Comparison of ENCODE assay signal across 8 mouse cellular contexts in genomic region chr1:192137291-192137925, GRCm38 (mm10). TPM values are rescaled to one million over a fixed set of nuclear protein-coding genes. Genes with fewer than 3 reads are reported as not detected.
DNase-seq lines count a peak whose midpoint lies in the region; ATAC-seq and TF ChIP-seq lines count a peak whose summit lies in the region.

No protein-coding gene starts in this region.

- peaks cover 8% of the 10 kb centered on the region; the same call in 1 of the 2 replicates for H3K4me1 ChIP-seq in heart, embryonic 11.5 days (ENCODE audit: control insufficient read depth, insufficient read depth, low read length)
- H3K4me1 ChIP-seq in CH12.LX (ENCODE audit: control insufficient read depth in 1 of 2, insufficient read depth in 2 of 2): peaks cover 0 to 8% of the 10 kb centered on the region in 2 experiments; a peak in 2 of 4 replicates
- no peaks in the 10 kb centered on the region for H3K4me1 ChIP-seq in bone marrow, adult 2 months (ENCODE audit: control insufficient read depth, insufficient read depth, low read length)
- peaks cover 2% of the 10 kb centered on the region; the same call in 1 of the 2 replicates for H3K4me1 ChIP-seq in hindbrain, embryonic 11.5 days (replicated peaks; ENCODE audit: control insufficient read depth, insufficient read depth, low read length)
- H3K4me1 ChIP-seq in liver, postnatal 0 days (ENCODE audit: insufficient read depth): peaks cover 14% of the 10 kb centered on the region
- peaks cover 12% of the 10 kb centered on the region; the same call in 1 of the 2 replicates for H3K4me1 ChIP-seq in stomach, embryonic 14.5 days (ENCODE audit: control insufficient read depth, insufficient read depth, low read length)

- in situ Hi-C loops in CH12.LX (cut with MboI; ENCODE audit: low pct_ligation_motif_present, low pct_unique_long_range_greater_than_20kb, low sequenced_read_pairs): no loop called here

- H3K9me3 ChIP-seq in heart, embryonic 11.5 days (replicated peaks; ENCODE audit: control insufficient read depth, low read length): no peaks in the 10 kb centered on the region
- no peaks in the 10 kb centered on the region for H3K9me3 ChIP-seq in CH12.LX (replicated peaks; ENCODE audit: low read length)
- H3K9me3 ChIP-seq in hindbrain, embryonic 11.5 days (ENCODE audit: control insufficient read depth, low read length): no peaks in the 10 kb centered on the region
- no peaks in the 10 kb centered on the region for H3K9me3 ChIP-seq in liver, postnatal 0 days (ENCODE audit: low read length)
- no peaks in the 10 kb centered on the region for H3K9me3 ChIP-seq in stomach, embryonic 14.5 days (ENCODE audit: control insufficient read depth, low read depth, low read length)

- ATAC-seq in heart, embryonic 11.5 days (replicated peaks; ENCODE audit: insufficient number of reproducible peaks, low FRiP score, low TSS enrichment): peak; percentile 43; the same call in 1 of the 2 replicates
- peak; percentile 39 for ATAC-seq in hindbrain, embryonic 11.5 days (ENCODE audit: low FRiP score)
- peak; percentile 32 for ATAC-seq in liver, postnatal 0 days
- ATAC-seq in stomach, embryonic 14.5 days (ENCODE audit: insufficient number of reproducible peaks, insufficient read depth, low FRiP score, low read depth): peak; percentile 31

- no peak for DNase-seq in heart, adult 9 months (ENCODE audit: low spot score in 2 of 2)
- peak; percentile 17 for DNase-seq in CH12.LX (ENCODE audit: extremely low read depth)
- DNase-seq in hindbrain, embryonic 11.5 days (ENCODE audit: low spot score): no peak
- DNase-seq in liver, postnatal 0 days: peak; percentile 67
- DNase-seq in cerebellum, adult 18-20 months: no peak

- H3K79me2 ChIP-seq in CH12.LX (replicated peaks; ENCODE audit: control insufficient read depth, extremely low read depth, insufficient read depth, poor library complexity, severe bottlenecking): no peaks in the 10 kb centered on the region

- peak overlapping the region; percentile 86 for H3K4me3 ChIP-seq in heart, embryonic 11.5 days (ENCODE audit: low read depth, low read length)
- peak overlapping the region; percentile 72 to 97 (median 74) for H3K4me3 ChIP-seq in CH12.LX (replicated peaks in 1 of 3; ENCODE audit: low read depth in 2 of 3, low read length in 2 of 3, poor library complexity in 1 of 3)
- H3K4me3 ChIP-seq in bone marrow, adult 2 months (replicated peaks; ENCODE audit: control insufficient read depth, low read depth, low read length): peak overlapping the region; percentile 93
- peak overlapping the region; percentile 83 for H3K4me3 ChIP-seq in hindbrain, embryonic 11.5 days (ENCODE audit: low read depth, low read length)
- peak overlapping the region; percentile 67 for H3K4me3 ChIP-seq in liver, postnatal 0 days (ENCODE audit: low read depth, low read length)
- H3K4me3 ChIP-seq in stomach, embryonic 14.5 days (ENCODE audit: low read depth, low read length): peak overlapping the region; percentile 80

- no peak for TF ChIP-seq POLR2A in CH12.LX (IDR thresholded peaks at IDR 0.05; ENCODE audit: low read depth, low read length)
- TF ChIP-seq POLR2A in bone marrow, adult 2 months (IDR thresholded peaks at IDR 0.05; ENCODE audit: borderline replicate concordance, control insufficient read depth, low read depth, low read length): no peak

- H3K27ac ChIP-seq in heart, embryonic 11.5 days (ENCODE audit: low read depth, low read length): peak overlapping the region; percentile 94
- H3K27ac ChIP-seq in CH12.LX (ENCODE audit: insufficient read depth, low read depth): peak overlapping the region; percentile 37; the same call in 1 of the 2 replicates
- peak overlapping the region; percentile 85 for H3K27ac ChIP-seq in bone marrow, adult 2 months (ENCODE audit: control insufficient read depth, insufficient read depth, low read depth, low read length, poor library complexity)
- peak overlapping the region; percentile 98 for H3K27ac ChIP-seq in hindbrain, embryonic 11.5 days (ENCODE audit: low read depth, low read length)
- H3K27ac ChIP-seq in liver, postnatal 0 days (ENCODE audit: low read depth): peak overlapping the region; percentile 95
- H3K27ac ChIP-seq in stomach, embryonic 14.5 days (ENCODE audit: low read length): peak overlapping the region; percentile 97

- no peak for TF ChIP-seq RAD21 in CH12.LX (IDR thresholded peaks at IDR 0.05; ENCODE audit: low read depth, low read length)

- no peaks in the 10 kb centered on the region for H3K36me3 ChIP-seq in heart, embryonic 11.5 days (ENCODE audit: control insufficient read depth, insufficient read depth, low read length)
- H3K36me3 ChIP-seq in CH12.LX (replicated peaks in 1 of 2; ENCODE audit: control insufficient read depth in 1 of 2, insufficient read depth in 1 of 2, low read length in 1 of 2): peaks cover 0 to 3% of the 10 kb centered on the region in 2 experiments
- no peaks in the 10 kb centered on the region for H3K36me3 ChIP-seq in hindbrain, embryonic 11.5 days (ENCODE audit: control insufficient read depth, insufficient read depth, low read length)
- peaks cover 5% of the 10 kb centered on the region for H3K36me3 ChIP-seq in liver, postnatal 0 days (replicated peaks; ENCODE audit: insufficient read depth, low read length)
- H3K36me3 ChIP-seq in stomach, embryonic 14.5 days (ENCODE audit: control insufficient read depth, insufficient read depth, low read length): peaks cover 7% of the 10 kb centered on the region; the same call in 1 of the 2 replicates

- H3K9ac ChIP-seq in heart, embryonic 11.5 days (ENCODE audit: low read depth, low read length): peak overlapping the region; percentile 91
- peak overlapping the region; percentile 90 for H3K9ac ChIP-seq in CH12.LX (ENCODE audit: insufficient read depth, low read depth)
- peak overlapping the region; percentile 95 for H3K9ac ChIP-seq in hindbrain, embryonic 11.5 days (ENCODE audit: low read depth, low read length)
- H3K9ac ChIP-seq in liver, postnatal 0 days (replicated peaks): peak overlapping the region; percentile 89
- peak overlapping the region; percentile 87 for H3K9ac ChIP-seq in stomach, embryonic 14.5 days (replicated peaks; ENCODE audit: low read depth, low read length)

- peak overlapping the region; percentile 97 for H3K4me2 ChIP-seq in heart, embryonic 11.5 days
- peak overlapping the region; percentile 68 for H3K4me2 ChIP-seq in CH12.LX (ENCODE audit: insufficient read depth, low read depth, poor library complexity, severe bottlenecking)
- H3K4me2 ChIP-seq in hindbrain, embryonic 11.5 days (replicated peaks; ENCODE audit: low read depth, low read length): peak overlapping the region; percentile 94
- H3K4me2 ChIP-seq in liver, postnatal 0 days (ENCODE audit: low read depth, low read length): peak overlapping the region; percentile 90
- peak overlapping the region; percentile 88 for H3K4me2 ChIP-seq in stomach, embryonic 14.5 days (replicated peaks; ENCODE audit: low read depth, low read length)

- dilution Hi-C loops in CH12.LX (cut with MboI; ENCODE audit: extremely low pct_ligation_motif_present, extremely low pct_unique_long_range_greater_than_20kb, low sequenced_read_pairs): no loop called here

- no peak for TF ChIP-seq EP300 in CH12.LX (IDR thresholded peaks at IDR 0.05; ENCODE audit: low read length)
- TF ChIP-seq EP300 in liver, postnatal 0 days (IDR thresholded peaks at IDR 0.05; ENCODE audit: low read depth): no peak

- WGBS in heart, embryonic 11.5 days (ENCODE audit: insufficient replicate concordance): under 1% methylated on average over 18 of the region's 61 CpGs
- under 1% methylated on average over 39 of the region's 61 CpGs for WGBS in bone marrow, adult 2 months
- 0% methylated on average over 23 of the region's 61 CpGs for WGBS in hindbrain, embryonic 11.5 days
- 0% methylated on average over 36 of the region's 61 CpGs for WGBS in liver, postnatal 0 days (ENCODE audit: insufficient replicate concordance)
- 0% methylated on average over 22 of the region's 61 CpGs for WGBS in stomach, embryonic 14.5 days

- TF ChIP-seq CTCF in CH12.LX (conservative IDR thresholded peaks at IDR 0.05 in 1 of 2, IDR thresholded peaks at IDR 0.05 in 1 of 2; ENCODE audit: low read depth in 2 of 2, low read length in 2 of 2): no peak
- no peak for TF ChIP-seq CTCF in bone marrow, adult 2 months (IDR thresholded peaks at IDR 0.05; ENCODE audit: control insufficient read depth, insufficient read depth, low read length)
- no peak for TF ChIP-seq CTCF in liver, postnatal 0 days (IDR thresholded peaks at IDR 0.05; ENCODE audit: low read depth)

- no peaks in the 10 kb centered on the region for H3K27me3 ChIP-seq in heart, embryonic 11.5 days (ENCODE audit: control insufficient read depth, insufficient read depth, low read length)
- H3K27me3 ChIP-seq in CH12.LX (replicated peaks): peaks cover 9% of the 10 kb centered on the region
- H3K27me3 ChIP-seq in hindbrain, embryonic 11.5 days (ENCODE audit: control insufficient read depth, insufficient read depth, low read length): no peaks in the 10 kb centered on the region
- H3K27me3 ChIP-seq in liver, postnatal 0 days (ENCODE audit: insufficient read depth, low read length): no peaks in the 10 kb centered on the region
- no peaks in the 10 kb centered on the region for H3K27me3 ChIP-seq in stomach, embryonic 14.5 days (ENCODE audit: control insufficient read depth, insufficient read depth, low read length)

RNA-seq across cellular contexts. Expression of gene Rcor3, which starts 0.5 kb away (rescaled TPM):
- polyA plus RNA-seq in heart, embryonic 11.5 days (2014; fragmentation: Nextera tagmentation; extraction: Ambion mirVana): 24.8 and 25.7 TPM in 2 replicates
- 2.5 and 3.1 TPM in 2 replicates for total RNA-seq in CH12.LX (2012; rRNA removed)
- total RNA-seq in CH12.LX (2014; rRNA removed): 1.5 and 1.6 TPM in 2 replicates
- 3.9 and 4.4 TPM in 2 replicates for polyA plus RNA-seq in CH12.LX (2012; ENCODE audit: insufficient read length, low read depth)
- polyA plus RNA-seq in bone marrow, adult 2 months (2011; ENCODE audit: insufficient read depth, insufficient read length, low replicate concordance, missing spikeins): 8.3 and 20.0 TPM in 2 replicates
- polyA plus RNA-seq in hindbrain, embryonic 11.5 days (2014; fragmentation: Nextera tagmentation; extraction: Ambion mirVana): 20.3 and 22.2 TPM in 2 replicates
- polyA plus RNA-seq in liver, postnatal 0 days (2015; fragmentation: Nextera tagmentation; extraction: Ambion mirVana): 6.2 and 7.2 TPM in 2 replicates
- polyA plus RNA-seq in stomach, embryonic 14.5 days (2014; fragmentation: Nextera tagmentation; extraction: Ambion mirVana): 36.3 and 36.8 TPM in 2 replicates

RNA-seq across cellular contexts. Expression of gene Traf5, which starts 45.0 kb away (rescaled TPM):
- 10.1 and 11.2 TPM in 2 replicates for polyA plus RNA-seq in heart, embryonic 11.5 days (2014; fragmentation: Nextera tagmentation; extraction: Ambion mirVana)
- total RNA-seq in CH12.LX (2012; rRNA removed) (30.5 and 38.7 TPM in 2 replicates), CH12.LX (2014; rRNA removed) (16.9 and 21.3 TPM in 2 replicates)
- polyA plus RNA-seq in CH12.LX (2012; ENCODE audit: insufficient read length, low read depth): 32.3 and 42.8 TPM in 2 replicates
- polyA plus RNA-seq in bone marrow, adult 2 months (2011; ENCODE audit: insufficient read depth, insufficient read length, low replicate concordance, missing spikeins): 12.7 and 35.4 TPM in 2 replicates
- 4.5 and 5.9 TPM in 2 replicates for polyA plus RNA-seq in hindbrain, embryonic 11.5 days (2014; fragmentation: Nextera tagmentation; extraction: Ambion mirVana)
- polyA plus RNA-seq in liver, postnatal 0 days (2015; fragmentation: Nextera tagmentation; extraction: Ambion mirVana): 3.4 and 4.2 TPM in 2 replicates
- 28.8 and 30.4 TPM in 2 replicates for polyA plus RNA-seq in stomach, embryonic 14.5 days (2014; fragmentation: Nextera tagmentation; extraction: Ambion mirVana)

RNA-seq across cellular contexts. Expression of gene Kcnh1, which starts 53.2 kb away (rescaled TPM):
- 0.30 and 0.39 TPM in 2 replicates for polyA plus RNA-seq in heart, embryonic 11.5 days (2014; fragmentation: Nextera tagmentation; extraction: Ambion mirVana)
- total RNA-seq in CH12.LX (2012; rRNA removed) (not detected in 2 replicates), CH12.LX (2014; rRNA removed) (not detected in 2 replicates)
- not detected in 2 replicates for polyA plus RNA-seq in CH12.LX (2012; ENCODE audit: insufficient read length, low read depth)
- 0.27 TPM in 2 replicates for polyA plus RNA-seq in bone marrow, adult 2 months (2011; ENCODE audit: insufficient read depth, insufficient read length, low replicate concordance, missing spikeins)
- polyA plus RNA-seq in hindbrain, embryonic 11.5 days (2014; fragmentation: Nextera tagmentation; extraction: Ambion mirVana): 0.40 and 0.64 TPM in 2 replicates
- polyA plus RNA-seq in liver, postnatal 0 days (2015; fragmentation: Nextera tagmentation; extraction: Ambion mirVana): not detected in 2 replicates
- polyA plus RNA-seq in stomach, embryonic 14.5 days (2014; fragmentation: Nextera tagmentation; extraction: Ambion mirVana): 0.35 and 0.77 TPM in 2 replicates

Comparison
In these comparisons a context has a peak if more than half of its experiments do, and no peak if none do; other contexts are left out.
1. H3K27ac ChIP-seq: peak in every context shown above with its lines; median percentile 98 in hindbrain, embryonic 11.5 days; 97 in stomach, embryonic 14.5 days; 95 in liver, postnatal 0 days; 94 in heart, embryonic 11.5 days; 85 in bone marrow, adult 2 months; 37 in CH12.LX.
2. DNase-seq: peak in CH12.LX (single experiment) and liver, postnatal 0 days (single experiment); none in heart, adult 9 months (0 of 2), hindbrain, embryonic 11.5 days (single experiment) and cerebellum, adult 18-20 months (0 of 2).
3. Peak in every context shown above with its lines, with median percentiles within 50 percentile points of each other: ATAC-seq, H3K4me2 ChIP-seq, H3K4me3 ChIP-seq and H3K9ac ChIP-seq.